Mouse (Mus musculus) brain, adult 2 months (tissue): ENCODE results near the gene Trpc7.
A peak's percentile ranks its signal among the peaks of the same experiment; 100 is the strongest.

ENCODE experiments used
- DNase-seq: peaks from one replicate; pipeline ENCODE4 v3.0.0; 2011; ENCODE audit warnings: low read depth, low spot score

Gene Trpc7

GRCm38 (mm10) chr13:56749377-56749776 is 146.4 kb downstream of the Trpc7 start:
- DNase-seq, result no peak

- DNase-seq, result no peak
Observed at GRCm38 (mm10) chr13:56747554-56747953, 148.2 kb downstream of the Trpc7 start.

GRCm38 (mm10) chr13:56746739-56747532 is 148.9 kb downstream of the Trpc7 start:
- DNase-seq, result no peak

GRCm38 (mm10) chr13:56742325-56742901 is 153.4 kb downstream of the Trpc7 start:
- no peak for DNase-seq

- no peak for DNase-seq
Observed at GRCm38 (mm10) chr13:56741691-56742090, 154.1 kb downstream of the Trpc7 start.

GRCm38 (mm10) chr13:56740496-56740895 is 155.3 kb downstream of the Trpc7 start:
- no peak for DNase-seq

- no peak for DNase-seq
Observed at GRCm38 (mm10) chr13:56739556-56739955, 156.2 kb downstream of the Trpc7 start.

GRCm38 (mm10) chr13:56735212-56735875 is 160.4 kb downstream of the Trpc7 start:
- peak; percentile 80 for DNase-seq

- no peak for DNase-seq
Observed at GRCm38 (mm10) chr13:56734617-56735016, 161.2 kb downstream of the Trpc7 start.

- DNase-seq, result no peak
Observed at GRCm38 (mm10) chr13:56729046-56729445, 166.7 kb downstream of the Trpc7 start.

- DNase-seq, result peak; percentile 78
Observed at GRCm38 (mm10) chr13:56726551-56726950, 169.2 kb downstream of the Trpc7 start.
